Mouse (Mus musculus): ENCODE data around the gene Ctnnb1.
"Not testable (repeated sequence)": the region's sequence is repeated elsewhere in the genome, so short reads cannot be mapped to it uniquely, and the experiment has no call there.

The Ctnnb1 gene

DNA sequence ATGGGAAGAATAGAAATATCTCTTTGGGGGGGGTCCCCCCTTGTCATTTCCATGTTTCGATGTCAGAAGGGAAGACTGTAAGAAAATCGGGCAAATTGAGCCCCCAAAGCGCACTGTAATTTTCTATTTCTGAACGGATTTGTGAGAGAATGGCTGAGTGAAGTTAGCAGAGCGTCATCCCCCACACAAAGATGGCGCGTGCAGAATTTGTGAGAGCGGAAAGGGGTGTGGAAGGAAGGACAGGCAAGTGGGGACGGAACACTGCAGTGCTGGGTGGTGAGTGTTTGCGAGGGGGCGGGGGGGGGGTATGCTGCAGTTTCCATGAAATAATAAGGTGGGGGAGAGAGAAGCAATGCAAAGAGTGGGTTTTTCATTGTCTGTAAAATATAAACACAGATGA, at the start of gene Ctnnb1:
Gene Ctnnb1, plus strand, starts transcription at position 136 of the 400 bp plus-strand sequence.
- no peak for ATAC-seq (ENCODE audit: insufficient number of reproducible peaks, low FRiP score, low TSS enrichment)

DNA sequence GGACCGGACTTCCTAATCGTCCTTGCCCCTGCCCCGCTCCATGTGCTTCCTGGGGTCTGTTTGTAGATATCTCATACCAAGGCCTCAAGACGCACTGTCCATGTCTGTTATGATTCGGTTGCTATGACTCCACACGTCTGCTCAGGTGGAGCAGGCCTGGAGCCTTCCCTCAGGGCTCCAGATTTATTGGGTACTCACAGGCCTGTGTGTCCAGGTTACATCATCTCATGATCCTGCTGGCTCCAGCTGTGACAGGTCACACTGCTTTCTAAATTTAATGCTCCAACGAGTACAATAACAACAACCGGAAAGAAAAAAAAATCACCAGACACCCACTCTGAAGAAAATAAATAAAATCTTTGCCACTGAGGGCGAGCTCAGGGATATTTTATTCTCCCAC, 48.7 kb upstream of the Ctnnb1 start:
- no peak for ATAC-seq (ENCODE audit: insufficient number of reproducible peaks, low FRiP score, low TSS enrichment)

DNA sequence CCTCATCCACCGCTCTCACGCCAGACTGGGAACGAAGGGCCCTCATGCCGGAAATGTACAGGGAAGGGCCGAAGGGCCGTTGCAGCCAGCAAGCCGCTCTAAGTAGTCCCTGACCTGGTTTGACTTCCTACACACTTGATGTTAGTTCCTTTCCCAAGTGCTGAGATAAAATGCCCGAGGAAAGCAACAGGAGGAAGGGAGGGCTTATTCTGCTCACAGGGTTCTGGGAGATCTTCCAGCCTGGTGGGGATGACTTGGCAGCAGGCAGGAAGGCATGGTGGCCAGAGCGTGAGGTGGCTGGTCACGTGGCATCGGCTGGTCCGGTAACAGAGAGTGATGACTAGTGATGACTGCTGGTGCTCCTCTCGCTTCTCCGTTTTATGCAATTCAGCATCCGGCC, 47.9 kb upstream of the Ctnnb1 start:
- no peak; the same call in 1 of the 2 replicates for ATAC-seq (ENCODE audit: insufficient number of reproducible peaks, low FRiP score, low TSS enrichment)

DNA sequence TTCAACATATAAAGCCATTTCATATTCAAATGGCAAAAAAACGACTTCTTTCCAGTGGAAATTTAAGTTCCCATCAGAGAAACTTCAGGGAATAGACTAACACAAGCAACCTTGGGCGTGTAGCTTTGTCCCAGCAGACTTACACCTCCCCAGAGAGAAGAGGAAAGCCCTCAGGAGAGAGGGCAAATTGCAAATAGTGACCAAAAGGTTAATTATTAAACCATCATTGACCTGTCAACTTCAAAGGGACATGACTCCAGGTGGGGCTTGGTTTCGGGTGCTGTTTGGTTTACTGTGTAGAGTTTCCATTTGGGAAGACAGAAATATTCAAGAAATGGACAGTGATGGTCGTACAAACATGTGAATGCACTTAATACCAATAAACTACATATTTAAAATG, 47.2 kb upstream of the Ctnnb1 start:
- no peak for ATAC-seq (ENCODE audit: insufficient number of reproducible peaks, low FRiP score, low TSS enrichment)

DNA sequence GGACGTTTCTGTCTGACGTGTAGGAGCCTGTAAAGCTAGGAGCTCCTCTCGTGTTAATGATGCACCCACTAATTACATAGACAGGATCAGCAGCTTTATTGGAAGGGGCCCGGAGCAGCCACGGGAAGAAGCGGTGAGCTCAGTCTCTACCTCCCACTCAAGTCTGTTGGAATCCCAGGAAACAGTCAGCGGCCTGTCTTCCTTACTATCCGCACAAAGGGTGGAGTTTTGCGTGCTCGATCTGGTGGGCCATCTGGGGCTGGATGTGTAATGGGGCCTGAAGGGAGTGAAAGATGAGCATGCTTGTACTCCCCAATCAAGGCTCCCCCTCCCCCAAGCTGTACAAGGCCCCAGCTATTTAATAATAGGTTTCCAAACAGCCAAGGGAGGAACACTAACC, 44.3 kb upstream of the Ctnnb1 start:
- ATAC-seq (ENCODE audit: insufficient number of reproducible peaks, low FRiP score, low TSS enrichment) = no peak

DNA sequence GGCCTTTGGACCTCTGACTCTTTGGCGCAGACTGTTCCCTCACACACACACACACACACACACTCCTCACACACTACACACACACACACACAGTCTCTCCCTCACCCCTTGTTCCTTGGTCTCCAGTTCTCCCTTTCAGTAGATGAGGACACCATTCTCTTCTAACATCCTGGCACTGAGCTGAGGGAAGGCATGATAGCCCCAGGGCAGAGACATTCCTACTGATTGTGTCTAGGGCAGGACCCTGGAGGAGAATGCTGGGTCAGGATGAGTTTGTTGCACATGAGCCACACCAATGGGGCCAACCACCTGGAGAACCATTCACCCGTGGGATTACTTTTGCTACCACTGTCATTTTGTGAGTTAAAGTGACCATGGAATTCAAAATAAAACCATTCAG, 41.4 kb upstream of the Ctnnb1 start:
- ATAC-seq (ENCODE audit: insufficient number of reproducible peaks, low FRiP score, low TSS enrichment) = no peak

DNA sequence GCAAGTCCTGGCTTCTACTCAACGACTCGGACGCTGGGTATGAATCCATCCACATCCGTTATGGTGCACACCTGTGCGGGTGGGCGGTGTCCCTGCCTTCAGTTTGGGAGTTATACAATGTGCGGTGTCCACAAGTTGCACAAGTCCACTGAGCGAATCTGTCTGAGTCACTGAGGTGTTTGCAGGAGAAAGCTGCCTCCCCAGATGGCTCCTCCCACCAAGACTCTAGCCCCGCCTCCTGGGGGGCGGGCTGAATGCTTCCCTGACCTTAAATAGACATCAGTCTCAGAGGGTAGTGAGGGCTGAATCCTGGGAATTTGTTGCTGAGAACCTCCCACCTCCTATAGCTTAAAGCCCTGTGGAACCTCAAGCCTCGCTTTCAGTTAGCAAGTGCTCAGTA, 35.6 kb upstream of the Ctnnb1 start:
- ATAC-seq (ENCODE audit: insufficient number of reproducible peaks, low FRiP score, low TSS enrichment) = no peak

DNA sequence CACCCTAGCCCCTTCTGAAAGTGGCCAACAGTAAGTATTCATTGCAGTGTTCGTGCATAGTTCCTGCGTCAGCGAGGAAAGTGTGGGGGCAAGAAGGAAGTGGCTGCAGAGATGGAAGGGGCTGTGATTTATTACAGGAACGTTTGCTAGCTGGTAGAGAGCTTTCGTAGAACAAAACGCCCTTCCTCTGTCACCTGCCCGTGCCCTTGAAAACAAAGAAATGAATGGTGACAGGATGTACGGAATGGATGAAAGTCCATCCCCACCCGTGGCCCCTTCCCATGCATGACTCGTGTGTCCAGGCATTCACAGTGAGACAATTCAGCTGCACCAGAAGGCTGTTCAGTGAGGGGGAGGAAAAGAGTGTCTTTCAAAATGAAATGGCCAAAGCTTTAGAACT, 35.0 kb upstream of the Ctnnb1 start:
- no peak for ATAC-seq (ENCODE audit: insufficient number of reproducible peaks, low FRiP score, low TSS enrichment)

DNA sequence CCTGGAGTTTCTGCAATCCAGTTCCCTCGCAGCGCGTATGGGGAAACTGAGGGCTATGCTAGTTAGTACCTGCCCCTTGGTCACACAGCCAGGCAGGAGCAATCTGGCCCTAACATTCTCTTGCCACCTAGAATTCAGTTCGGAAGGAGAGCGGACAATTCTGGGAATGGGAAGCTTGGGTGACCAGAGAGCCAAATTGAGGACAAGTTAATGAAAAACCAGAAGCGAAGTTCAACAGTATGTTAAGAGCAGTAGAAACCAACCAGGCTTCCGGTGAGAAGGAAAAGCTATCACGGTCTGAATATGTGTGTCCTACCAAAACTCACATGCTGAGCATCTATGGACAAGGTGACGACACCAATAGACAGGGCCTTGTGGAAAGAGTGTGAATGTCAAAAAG, 34.6 kb upstream of the Ctnnb1 start:
- ATAC-seq (ENCODE audit: insufficient number of reproducible peaks, low FRiP score, low TSS enrichment) = no peak

DNA sequence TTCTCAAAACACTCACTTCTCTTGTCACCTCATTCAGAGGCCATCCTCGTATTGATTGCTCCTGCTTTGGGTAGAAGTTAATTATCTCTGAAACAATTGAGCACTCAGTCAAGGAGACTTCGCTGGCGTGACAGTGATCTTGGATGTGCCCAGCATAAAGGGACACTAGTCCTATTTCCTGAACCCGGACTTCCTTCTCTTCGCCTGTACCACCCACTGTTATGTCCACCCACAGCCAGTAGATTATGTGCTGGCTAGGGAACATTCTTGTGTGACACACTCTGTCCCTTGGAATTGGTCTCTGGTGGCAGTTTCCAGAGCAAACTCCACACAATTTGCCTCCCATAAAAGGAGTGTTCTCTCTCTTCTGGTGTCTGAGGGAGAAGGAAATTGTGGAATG, 32.5 kb upstream of the Ctnnb1 start:
- ATAC-seq (ENCODE audit: insufficient number of reproducible peaks, low FRiP score, low TSS enrichment) = no peak

DNA sequence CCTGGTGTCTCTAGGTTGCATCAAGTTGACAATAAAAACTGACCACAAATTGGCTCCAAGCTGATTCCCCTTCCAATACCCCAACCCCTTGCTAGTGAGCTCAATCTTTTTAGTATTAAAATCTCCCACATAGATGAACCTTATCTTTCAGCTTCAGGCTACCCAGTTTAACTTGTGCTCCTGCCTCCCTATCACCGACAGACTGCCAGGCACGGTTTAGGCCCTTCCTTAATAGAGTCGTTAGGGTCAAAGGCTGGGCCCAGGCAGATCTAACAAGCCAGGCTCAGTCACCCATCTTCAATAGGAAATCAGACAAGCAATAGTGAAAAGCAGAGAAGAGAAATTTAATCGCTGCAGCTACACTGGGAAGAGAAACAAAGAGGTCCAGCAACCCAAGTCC, 31.7 kb upstream of the Ctnnb1 start:
- no peak for ATAC-seq (ENCODE audit: insufficient number of reproducible peaks, low FRiP score, low TSS enrichment)

DNA sequence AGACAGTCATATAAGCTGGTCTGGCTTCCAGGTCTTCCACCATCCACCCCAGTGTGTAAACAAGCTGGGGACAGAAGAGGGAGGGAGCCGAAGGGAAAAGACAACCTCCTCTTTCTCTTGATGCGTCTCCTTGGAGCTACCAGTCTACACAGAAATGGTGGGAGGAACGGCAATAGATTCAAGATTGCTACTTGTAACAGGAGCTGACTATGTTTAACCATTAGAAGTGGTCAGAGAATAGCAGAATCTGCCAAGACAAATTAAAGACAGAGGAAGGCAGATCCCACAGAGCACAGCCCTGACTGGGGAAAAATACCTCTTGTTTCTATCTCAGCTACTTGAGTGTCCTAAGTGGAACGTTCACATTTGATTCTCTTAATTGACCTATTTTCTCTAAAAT, 29.2 kb upstream of the Ctnnb1 start:
- ATAC-seq (ENCODE audit: insufficient number of reproducible peaks, low FRiP score, low TSS enrichment) = no peak

DNA sequence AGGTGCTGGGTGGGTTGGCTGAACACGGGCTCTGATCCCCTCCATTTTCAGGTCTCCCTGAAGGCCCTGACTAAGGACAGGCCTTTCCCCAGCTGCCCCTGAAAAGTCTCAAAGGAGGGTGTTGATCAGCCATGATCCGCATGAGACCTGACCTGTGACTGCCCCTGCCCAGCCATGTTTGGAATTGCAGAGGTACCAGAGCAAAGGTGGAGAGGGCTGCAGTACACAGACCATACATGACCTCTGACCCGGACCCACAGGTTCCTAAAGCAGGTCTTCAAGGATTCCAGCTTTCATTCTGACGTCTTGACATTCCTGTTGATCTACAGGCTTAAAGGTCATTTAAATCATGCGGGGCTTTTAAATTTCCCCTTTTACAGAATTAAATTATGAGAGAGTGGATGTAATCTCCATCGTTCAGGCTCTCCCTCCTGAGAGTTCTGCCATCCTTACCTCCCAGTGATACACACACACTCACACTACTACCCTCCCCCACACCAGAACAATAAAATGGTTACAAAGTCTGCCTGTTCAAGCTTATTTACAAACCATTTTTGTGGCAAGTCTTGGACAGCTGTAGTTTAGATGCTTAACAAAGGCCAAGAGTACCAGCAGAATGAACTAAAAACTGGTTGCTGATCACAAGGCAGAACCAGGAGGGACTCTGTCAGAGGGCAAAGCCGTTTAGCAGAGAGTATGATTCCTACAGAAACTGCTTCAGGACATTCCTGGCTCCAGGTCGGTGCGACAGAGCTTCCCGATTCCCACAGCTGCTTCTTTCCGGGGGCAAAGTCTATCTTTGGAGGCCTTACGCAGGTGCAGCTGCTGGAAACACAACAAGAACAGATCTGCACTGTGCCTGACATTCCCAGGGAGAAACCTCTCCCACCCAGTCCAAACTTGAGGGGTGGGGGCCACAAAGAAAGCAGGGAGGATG, 28.4 kb upstream of the Ctnnb1 start:
- ATAC-seq (ENCODE audit: insufficient number of reproducible peaks, low FRiP score, low TSS enrichment) = no peak

DNA sequence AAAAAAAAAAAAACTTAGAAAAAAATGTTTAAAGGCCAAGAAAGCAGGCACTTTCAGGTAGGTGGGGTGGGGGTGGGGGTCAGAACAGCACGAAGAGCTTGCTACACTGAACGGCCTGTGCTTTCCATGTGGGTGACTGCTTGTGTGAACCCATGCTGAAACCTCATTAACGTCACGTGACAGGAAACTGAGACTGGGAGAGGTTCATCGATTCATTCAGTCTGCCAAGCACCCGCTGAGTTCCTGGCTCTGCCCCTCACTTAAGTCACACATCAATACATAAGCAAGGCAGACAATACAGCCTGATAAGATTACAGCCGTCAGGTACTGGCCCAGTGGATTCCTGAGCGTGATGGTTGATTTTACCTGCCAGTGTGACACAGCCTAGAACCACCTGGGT, 26.5 kb upstream of the Ctnnb1 start:
- no peak for ATAC-seq (ENCODE audit: insufficient number of reproducible peaks, low FRiP score, low TSS enrichment)

DNA sequence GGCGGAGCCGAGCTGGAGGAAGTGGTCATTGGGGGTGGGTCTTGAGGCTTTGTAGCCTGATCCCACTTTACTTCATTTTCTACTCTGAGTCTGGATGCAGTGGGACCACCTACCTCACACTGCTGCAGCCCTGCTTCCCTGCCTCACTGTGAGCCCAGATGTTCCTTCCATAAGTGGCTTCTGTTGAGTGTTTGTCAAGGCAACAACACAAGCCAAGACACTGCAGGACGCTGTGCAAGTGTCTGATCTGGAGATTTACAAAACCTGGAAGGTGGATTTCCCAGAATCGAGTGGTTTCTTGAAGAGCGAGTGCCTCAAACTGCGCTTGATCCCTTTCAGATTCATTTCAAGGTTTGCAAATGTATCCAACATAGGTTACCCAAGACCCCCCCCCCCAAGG, 20.6 kb upstream of the Ctnnb1 start:
- ATAC-seq (ENCODE audit: insufficient number of reproducible peaks, low FRiP score, low TSS enrichment) = no peak

DNA sequence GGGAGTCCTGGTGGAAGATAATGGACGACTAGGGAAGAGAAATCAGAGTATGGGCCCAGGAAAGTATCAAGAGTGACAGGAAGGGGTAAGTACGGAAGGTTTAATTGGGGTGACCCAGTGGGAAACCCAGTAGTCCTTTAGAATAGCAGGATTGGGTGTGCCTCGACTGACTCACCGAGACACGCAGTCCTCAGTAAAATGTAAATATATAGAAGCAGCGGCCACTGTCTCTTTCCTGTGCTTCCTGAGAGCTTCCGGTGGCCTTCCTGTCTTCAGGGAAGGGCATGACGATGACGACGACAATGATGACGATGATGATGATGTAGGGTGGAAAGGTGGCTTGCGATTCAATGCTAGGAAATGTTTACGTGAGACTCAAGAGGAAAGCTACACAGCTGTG, 15.9 kb upstream of the Ctnnb1 start:
- no peak for ATAC-seq (ENCODE audit: insufficient number of reproducible peaks, low FRiP score, low TSS enrichment)

DNA sequence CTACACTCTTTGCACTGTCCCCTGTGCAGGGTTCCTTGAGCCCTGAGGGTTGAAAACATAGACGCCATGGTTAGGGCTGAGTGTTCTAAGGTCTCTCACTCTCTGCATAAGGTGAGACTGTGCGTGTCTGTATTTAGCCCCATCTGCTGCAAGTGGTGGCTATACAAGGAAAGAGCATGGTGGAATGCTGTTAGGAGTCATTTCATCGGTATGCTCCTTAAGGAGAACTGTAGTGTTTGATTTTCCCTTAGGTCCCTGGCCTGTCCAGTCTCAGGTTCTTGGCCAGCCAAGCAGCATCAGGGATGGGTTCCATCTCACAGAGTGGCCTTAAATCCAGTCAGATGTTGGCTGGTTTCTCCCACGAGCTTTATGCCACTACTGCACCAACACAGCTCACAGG, 14.6 kb upstream of the Ctnnb1 start:
- ATAC-seq (ENCODE audit: insufficient number of reproducible peaks, low FRiP score, low TSS enrichment) = no peak

DNA sequence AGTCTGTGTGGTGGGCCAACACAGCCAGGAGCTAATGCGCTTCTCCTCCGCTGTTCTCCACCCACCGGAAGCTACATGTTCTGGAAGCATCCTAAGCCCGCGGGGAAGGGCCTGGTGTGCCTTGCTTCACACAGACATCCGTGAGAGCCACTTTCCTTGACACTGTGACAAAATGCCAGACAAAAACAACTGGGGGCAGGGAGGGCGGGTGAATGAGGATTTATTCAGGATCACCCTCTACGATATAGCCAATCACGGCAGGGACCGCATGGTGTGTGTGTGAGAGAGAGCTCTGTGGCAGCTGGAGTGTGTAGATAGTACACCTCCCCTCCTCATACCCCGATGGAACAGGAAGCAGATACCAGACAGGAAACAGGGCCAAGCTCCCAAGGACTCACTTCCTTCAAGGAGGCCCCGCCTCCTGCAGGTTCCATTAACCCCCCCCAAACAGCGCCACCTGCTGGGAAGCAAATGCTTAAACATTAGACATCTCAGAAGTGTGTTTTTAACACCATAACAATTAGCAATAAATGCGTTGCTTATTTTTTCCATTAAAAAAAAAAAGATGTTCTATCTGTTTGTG, 14.0 kb upstream of the Ctnnb1 start:
- ATAC-seq (ENCODE audit: insufficient number of reproducible peaks, low FRiP score, low TSS enrichment) = no peak

DNA sequence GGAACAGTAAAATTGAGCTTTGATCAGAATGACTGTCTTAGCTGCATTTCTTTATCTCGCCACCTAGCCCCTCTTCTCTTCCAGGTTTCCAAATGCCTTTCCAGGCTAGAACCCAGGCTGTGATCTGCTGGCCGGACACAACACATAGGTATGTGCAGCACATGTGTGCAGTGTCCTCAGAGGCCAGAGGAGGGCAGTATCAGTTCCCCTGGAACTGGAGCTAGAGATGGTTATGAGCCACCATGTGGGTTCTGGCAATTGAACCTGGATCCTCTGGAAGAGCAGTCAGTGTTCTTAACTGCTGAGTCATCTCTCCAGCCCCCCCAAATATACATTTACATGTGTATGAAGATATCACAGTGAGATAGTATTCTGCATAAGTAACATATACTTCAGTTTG, 11.4 kb upstream of the Ctnnb1 start:
- not testable (repeated sequence) for ATAC-seq (ENCODE audit: insufficient number of reproducible peaks, low FRiP score, low TSS enrichment)

DNA sequence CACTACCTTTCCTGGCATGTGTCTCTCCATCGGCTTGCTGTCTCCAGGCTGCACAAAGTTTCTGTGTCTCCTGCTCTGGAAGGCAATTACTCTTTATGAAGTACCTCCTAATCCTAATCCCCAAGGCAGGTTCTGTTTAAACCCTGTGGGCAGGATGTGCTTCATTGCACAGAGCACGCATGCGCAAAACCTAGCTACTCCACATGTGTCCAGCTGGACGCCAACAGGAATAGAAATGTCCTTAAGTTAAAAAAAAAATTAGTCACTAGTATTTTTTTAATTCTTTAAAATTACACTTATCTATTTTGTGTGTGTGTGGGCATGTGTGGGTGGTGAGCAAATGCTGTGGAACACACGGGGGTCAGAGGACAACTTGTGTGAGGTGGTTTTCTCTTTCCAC, 10.8 kb upstream of the Ctnnb1 start:
- ATAC-seq (ENCODE audit: insufficient number of reproducible peaks, low FRiP score, low TSS enrichment) = no peak

DNA sequence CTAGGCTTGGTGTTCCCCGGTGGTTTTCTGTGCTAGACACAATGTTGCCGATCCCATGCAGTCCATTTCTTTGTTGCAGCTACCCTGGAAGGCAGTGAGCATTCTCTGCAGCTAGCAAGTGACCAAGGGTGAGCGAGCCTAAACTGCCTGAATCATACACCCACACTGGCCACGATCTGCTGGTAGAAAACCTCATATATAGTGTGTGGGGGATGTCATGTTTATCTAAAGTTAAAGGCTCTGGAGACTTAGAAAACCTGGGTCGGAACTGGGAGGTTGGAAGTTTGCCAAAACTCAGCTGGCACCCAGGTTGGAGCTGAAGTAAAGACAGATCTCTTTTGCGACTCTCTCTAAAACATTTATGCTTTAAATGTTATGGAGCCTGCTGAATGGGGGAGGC, 10.4 kb upstream of the Ctnnb1 start:
- no peak for ATAC-seq (ENCODE audit: insufficient number of reproducible peaks, low FRiP score, low TSS enrichment)

DNA sequence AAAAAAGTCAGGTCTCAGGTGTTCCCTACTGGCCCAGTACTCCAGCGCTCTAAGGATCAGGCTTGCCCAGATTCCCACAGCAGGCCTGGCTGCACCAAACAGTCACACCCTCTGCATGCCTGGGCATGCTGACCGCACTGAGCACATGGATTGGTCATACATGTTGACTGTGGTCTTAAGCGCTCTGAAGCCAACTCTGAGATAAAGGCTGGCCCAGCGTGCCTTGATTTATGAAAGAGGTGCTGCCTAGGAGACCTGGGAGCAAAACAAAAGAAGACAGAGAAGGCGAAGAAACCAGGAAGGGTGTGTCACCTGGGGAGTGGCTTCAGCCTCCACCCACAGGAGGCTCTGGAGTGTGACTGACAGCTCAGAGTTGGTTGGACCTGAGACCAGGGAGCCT, 9.9 kb upstream of the Ctnnb1 start:
- no peak for ATAC-seq (ENCODE audit: insufficient number of reproducible peaks, low FRiP score, low TSS enrichment)

Data from cerebellum, adult (tissue).